In genomic region chr11:97737600-97737999, GRCm38 (mm10) we compare ENCODE assay signal across 24 mouse cellular contexts. TPM values are rescaled to one million over a fixed set of nuclear protein-coding genes. Genes with fewer than 3 reads are reported as not detected.
A peak's percentile ranks its signal among the peaks of the same experiment; 100 is the strongest.
DNase-seq lines count a peak whose midpoint lies in the region; ATAC-seq and TF ChIP-seq lines count a peak whose summit lies in the region.
"Had no signal": no experiment of that assay in that cellular context is flagged by ENCODE, and none has a peak within 500 bp of the region (broad histone marks: within the 10 kb centered on the region; RNA-seq: fewer than 3 reads in every experiment).

No protein-coding gene starts in this region.

- no peak for DNase-seq in forebrain, embryonic 11.5 days (ENCODE audit: low spot score)
- peak; percentile 96 for DNase-seq in liver, adult 2 months (ENCODE audit: extremely low read depth, low read depth, low spot score)
- DNase-seq in liver, embryonic 11.5 days (ENCODE audit: low spot score) = no peak
- DNase-seq in layer of hippocampus, postnatal 14 days (ENCODE audit: low spot score in 2 of 2) = no peak
- no peak for DNase-seq in hindbrain, postnatal 0 days (ENCODE audit: low spot score)
- DNase-seq: adrenal gland, postnatal 36 days; cerebellum, adult 8-10 months; heart, postnatal 14 days; kidney, postnatal 4 days; layer of hippocampus, adult 9-11 months; liver, postnatal 0 days; thymus, postnatal 36 days had no signal

- H3K4me3 ChIP-seq in forebrain, embryonic 11.5 days (ENCODE audit: low read depth, low read length) = no peak overlapping the region
- H3K4me3 ChIP-seq in forebrain, embryonic 12.5 days (replicated peaks) = no peak overlapping the region
- H3K4me3 ChIP-seq in liver, adult 2 months (ENCODE audit: insufficient read depth, low read depth, low read length) = no peak overlapping the region
- no peak overlapping the region for H3K4me3 ChIP-seq in liver, embryonic 11.5 days (ENCODE audit: low read depth, low read length)
- no peak overlapping the region for H3K4me3 ChIP-seq in embryonic facial prominence, embryonic 15.5 days (replicated peaks)
- H3K4me3 ChIP-seq in hindbrain, postnatal 0 days (ENCODE audit: low read length) = no peak overlapping the region
- H3K4me3 ChIP-seq: forebrain, embryonic 13.5 days; hindbrain, embryonic 13.5 days; limb, embryonic 12.5 days; midbrain, embryonic 10.5 days had no signal

- H3K27ac ChIP-seq in forebrain, embryonic 11.5 days (ENCODE audit: low read depth, low read length) = no peak overlapping the region
- H3K27ac ChIP-seq in forebrain, embryonic 12.5 days = no peak overlapping the region
- H3K27ac ChIP-seq in liver, adult 2 months (replicated peaks; ENCODE audit: insufficient read depth, low read depth, low read length) = peak overlapping the region; percentile 67; the same call in 1 of the 2 replicates
- no peak overlapping the region for H3K27ac ChIP-seq in liver, embryonic 11.5 days (ENCODE audit: low read depth, low read length)
- H3K27ac ChIP-seq in embryonic facial prominence, embryonic 15.5 days (replicated peaks) = peak overlapping the region; percentile 34; the same call in 1 of the 2 replicates
- H3K27ac ChIP-seq in hindbrain, postnatal 0 days = no peak overlapping the region; the same call in 1 of the 2 replicates
- H3K27ac ChIP-seq: forebrain, embryonic 13.5 days; hindbrain, embryonic 13.5 days; limb, embryonic 12.5 days; midbrain, embryonic 10.5 days had no signal

- H3K27me3 ChIP-seq in forebrain, embryonic 11.5 days (ENCODE audit: control insufficient read depth, insufficient read depth, low read length) = no peaks in the 10 kb centered on the region
- H3K27me3 ChIP-seq in forebrain, embryonic 12.5 days = no peaks in the 10 kb centered on the region
- H3K27me3 ChIP-seq in liver, adult 2 months (ENCODE audit: control insufficient read depth, insufficient read depth, low read length) = no peaks in the 10 kb centered on the region
- H3K27me3 ChIP-seq in liver, embryonic 11.5 days (replicated peaks; ENCODE audit: control insufficient read depth, insufficient read depth, low read length) = no peaks in the 10 kb centered on the region
- no peaks in the 10 kb centered on the region for H3K27me3 ChIP-seq in embryonic facial prominence, embryonic 15.5 days
- H3K27me3 ChIP-seq in hindbrain, postnatal 0 days (ENCODE audit: insufficient read depth, low read length) = no peaks in the 10 kb centered on the region
- H3K27me3 ChIP-seq: CH12.LX; forebrain, embryonic 13.5 days; hindbrain, embryonic 13.5 days; limb, embryonic 12.5 days had no signal

- WGBS in forebrain, embryonic 11.5 days = 84% methylated on average over 4 of the region's 4 CpGs
- WGBS in forebrain, embryonic 12.5 days = 86% methylated on average over 4 of the region's 4 CpGs
- 14% methylated on average over 4 of the region's 4 CpGs for WGBS in liver, adult 2 months
- WGBS in liver, embryonic 11.5 days = 80% methylated on average over 4 of the region's 4 CpGs
- 42% methylated on average over 4 of the region's 4 CpGs for WGBS in embryonic facial prominence, embryonic 15.5 days
- 51% methylated on average over 4 of the region's 4 CpGs for WGBS in hindbrain, postnatal 0 days

- no peak for ATAC-seq in forebrain, embryonic 11.5 days (replicated peaks; ENCODE audit: low FRiP score)
- no peak for ATAC-seq in forebrain, embryonic 12.5 days (ENCODE audit: low FRiP score)
- ATAC-seq in liver, embryonic 11.5 days (replicated peaks; ENCODE audit: low FRiP score) = no peak
- ATAC-seq in embryonic facial prominence, embryonic 15.5 days (ENCODE audit: insufficient number of reproducible peaks, low FRiP score, low TSS enrichment, low read depth) = no peak
- no peak for ATAC-seq in hindbrain, postnatal 0 days
- ATAC-seq: forebrain, embryonic 13.5 days; liver, postnatal 0 days had no signal

- H3K36me3 ChIP-seq in forebrain, embryonic 11.5 days (ENCODE audit: control insufficient read depth, insufficient read depth, low read length) = no peaks in the 10 kb centered on the region
- no peaks in the 10 kb centered on the region; the same call in 1 of the 2 replicates for H3K36me3 ChIP-seq in forebrain, embryonic 12.5 days (replicated peaks)
- no peaks in the 10 kb centered on the region for H3K36me3 ChIP-seq in liver, adult 2 months (ENCODE audit: control insufficient read depth, insufficient read depth, low read length)
- no peaks in the 10 kb centered on the region for H3K36me3 ChIP-seq in liver, embryonic 11.5 days (ENCODE audit: control insufficient read depth, insufficient read depth, low read length)
- H3K36me3 ChIP-seq in embryonic facial prominence, embryonic 15.5 days = peaks cover 6% of the 10 kb centered on the region; the same call in 1 of the 2 replicates
- H3K36me3 ChIP-seq in hindbrain, postnatal 0 days (ENCODE audit: insufficient read depth, low read length) = no peaks in the 10 kb centered on the region

- 0 out of 2 replicates have a peak overlapping the region, but pooled peaks have one; percentile 16 for H3K9ac ChIP-seq in forebrain, embryonic 11.5 days (ENCODE audit: low read length)
- H3K9ac ChIP-seq in forebrain, embryonic 12.5 days = no peak overlapping the region
- no peak overlapping the region for H3K9ac ChIP-seq in liver, adult 2 months (ENCODE audit: low read depth, low read length)
- no peak overlapping the region for H3K9ac ChIP-seq in liver, embryonic 11.5 days (ENCODE audit: low read depth, low read length)
- H3K9ac ChIP-seq in embryonic facial prominence, embryonic 15.5 days = no peak overlapping the region
- no peak overlapping the region for H3K9ac ChIP-seq in hindbrain, postnatal 0 days (replicated peaks; ENCODE audit: low read length)
- H3K9ac ChIP-seq: forebrain, embryonic 13.5 days; hindbrain, embryonic 13.5 days; limb, embryonic 12.5 days; liver, postnatal 0 days had no signal

- no peak overlapping the region for H3K4me2 ChIP-seq in forebrain, embryonic 11.5 days (ENCODE audit: low read depth, low read length, severe bottlenecking)
- no peak overlapping the region for H3K4me2 ChIP-seq in forebrain, embryonic 12.5 days
- no peak overlapping the region for H3K4me2 ChIP-seq in liver, embryonic 11.5 days
- no peak overlapping the region for H3K4me2 ChIP-seq in embryonic facial prominence, embryonic 15.5 days (replicated peaks)
- H3K4me2 ChIP-seq in hindbrain, postnatal 0 days (ENCODE audit: low read depth, low read length) = no peak overlapping the region
- H3K4me2 ChIP-seq: forebrain, embryonic 13.5 days; heart, embryonic 11.5 days; hindbrain, embryonic 13.5 days; limb, embryonic 12.5 days had no signal

- no peak for TF ChIP-seq CTCF in liver, adult 2 months (IDR thresholded peaks at IDR 0.05; ENCODE audit: low read depth, low read length)
- no peak for TF ChIP-seq CTCF in hindbrain, postnatal 0 days (IDR thresholded peaks at IDR 0.05; ENCODE audit: low read depth)

- no peaks in the 10 kb centered on the region for H3K9me3 ChIP-seq in forebrain, embryonic 11.5 days (ENCODE audit: control insufficient read depth, low read length)
- H3K9me3 ChIP-seq in forebrain, embryonic 12.5 days = no peaks in the 10 kb centered on the region
- no peaks in the 10 kb centered on the region for H3K9me3 ChIP-seq in liver, embryonic 11.5 days (ENCODE audit: control insufficient read depth, low read length)
- H3K9me3 ChIP-seq in embryonic facial prominence, embryonic 15.5 days (replicated peaks) = no peaks in the 10 kb centered on the region
- no peaks in the 10 kb centered on the region for H3K9me3 ChIP-seq in hindbrain, postnatal 0 days (ENCODE audit: low read length)
- H3K9me3 ChIP-seq: forebrain, embryonic 13.5 days; hindbrain, embryonic 13.5 days; midbrain, embryonic 10.5 days had no signal

- TF ChIP-seq POLR2A in liver, adult 2 months (IDR thresholded peaks at IDR 0.05; ENCODE audit: extremely low read depth, insufficient read depth, low read length) = no peak

- H3K4me1 ChIP-seq in forebrain, embryonic 11.5 days (replicated peaks; ENCODE audit: control insufficient read depth, insufficient read depth, low read length) = peaks cover 2% of the 10 kb centered on the region
- H3K4me1 ChIP-seq in forebrain, embryonic 12.5 days = peaks cover 20% of the 10 kb centered on the region
- peaks cover 12% of the 10 kb centered on the region for H3K4me1 ChIP-seq in liver, adult 2 months (ENCODE audit: control insufficient read depth, insufficient read depth, low read length)
- H3K4me1 ChIP-seq in liver, embryonic 11.5 days (replicated peaks; ENCODE audit: control insufficient read depth, insufficient read depth, low read length) = peaks cover 7% of the 10 kb centered on the region; the same call in 1 of the 2 replicates
- H3K4me1 ChIP-seq in embryonic facial prominence, embryonic 15.5 days = peaks cover 40% of the 10 kb centered on the region
- H3K4me1 ChIP-seq in hindbrain, postnatal 0 days (ENCODE audit: insufficient read depth, low read length) = peaks cover 6% of the 10 kb centered on the region

- peaks cover 25% of the 10 kb centered on the region for H3K79me2 ChIP-seq in liver, adult 2 months (ENCODE audit: control insufficient read depth, insufficient read depth, low read length)

RNA-seq across cellular contexts. Expression of gene Pip4k2b, which starts 6.9 kb away (rescaled TPM):
- 1.8 and 1.9 TPM in 2 replicates for polyA plus RNA-seq in forebrain, embryonic 11.5 days (2014; fragmentation: Nextera tagmentation; extraction: Ambion mirVana)
- polyA plus RNA-seq in forebrain, embryonic 12.5 days (2016; fragmentation: Nextera tagmentation; extraction: Ambion mirVana) = 2.7 and 2.8 TPM in 2 replicates
- total RNA-seq in liver, adult 2 months (2014; rRNA removed) = 4.1 and 5.5 TPM in 2 replicates
- 10.8 and 11.0 TPM in 2 replicates for polyA plus RNA-seq in liver, adult 2 months (2012; rRNA removed)
- 0.95 and 1.7 TPM in 2 replicates for polyA plus RNA-seq in liver, embryonic 11.5 days (2014; fragmentation: Nextera tagmentation; extraction: Ambion mirVana)
- polyA plus RNA-seq in embryonic facial prominence, embryonic 15.5 days (2015; fragmentation: Nextera tagmentation; extraction: Ambion mirVana) = 1.7 and 2.0 TPM in 2 replicates
- 100 to 1,000 TPM; 115 to 118 TPM for total RNA-seq in layer of hippocampus, postnatal 14 days (2021)
- total RNA-seq in hindbrain, postnatal 0 days (2014; rRNA removed) = 127 TPM in 2 replicates
- polyA plus RNA-seq in hindbrain, postnatal 0 days (2015; fragmentation: Nextera tagmentation; extraction: Ambion mirVana) = 4.3 and 5.1 TPM in 2 replicates

RNA-seq across cellular contexts. Expression of gene Cwc25, which starts 28.8 kb away (rescaled TPM):
- polyA plus RNA-seq in forebrain, embryonic 11.5 days (2014; fragmentation: Nextera tagmentation; extraction: Ambion mirVana) = 16.3 and 19.5 TPM in 2 replicates
- 21.5 and 22.4 TPM in 2 replicates for polyA plus RNA-seq in forebrain, embryonic 12.5 days (2016; fragmentation: Nextera tagmentation; extraction: Ambion mirVana)
- 5.8 and 6.8 TPM in 2 replicates for total RNA-seq in liver, adult 2 months (2014; rRNA removed)
- polyA plus RNA-seq in liver, adult 2 months (2012; rRNA removed) = 6.2 and 6.3 TPM in 2 replicates
- polyA plus RNA-seq in liver, embryonic 11.5 days (2014; fragmentation: Nextera tagmentation; extraction: Ambion mirVana) = 12.9 and 13.1 TPM in 2 replicates
- 18.0 and 20.7 TPM in 2 replicates for polyA plus RNA-seq in embryonic facial prominence, embryonic 15.5 days (2015; fragmentation: Nextera tagmentation; extraction: Ambion mirVana)
- 10 to 100 TPM; 21.3 to 21.4 TPM for total RNA-seq in layer of hippocampus, postnatal 14 days (2021)
- total RNA-seq in hindbrain, postnatal 0 days (2014; rRNA removed) = 13.3 and 14.2 TPM in 2 replicates
- 11.9 and 12.9 TPM in 2 replicates for polyA plus RNA-seq in hindbrain, postnatal 0 days (2015; fragmentation: Nextera tagmentation; extraction: Ambion mirVana)

RNA-seq across cellular contexts. Expression of gene Psmb3, which starts 34.4 kb away (rescaled TPM):
- 463 and 510 TPM in 2 replicates for polyA plus RNA-seq in forebrain, embryonic 11.5 days (2014; fragmentation: Nextera tagmentation; extraction: Ambion mirVana)
- 457 TPM in 2 replicates for polyA plus RNA-seq in forebrain, embryonic 12.5 days (2016; fragmentation: Nextera tagmentation; extraction: Ambion mirVana)
- 281 and 313 TPM in 2 replicates for total RNA-seq in liver, adult 2 months (2014; rRNA removed)
- polyA plus RNA-seq in liver, adult 2 months (2012; rRNA removed) = 299 and 334 TPM in 2 replicates
- 558 and 561 TPM in 2 replicates for polyA plus RNA-seq in liver, embryonic 11.5 days (2014; fragmentation: Nextera tagmentation; extraction: Ambion mirVana)
- 440 and 475 TPM in 2 replicates for polyA plus RNA-seq in embryonic facial prominence, embryonic 15.5 days (2015; fragmentation: Nextera tagmentation; extraction: Ambion mirVana)
- total RNA-seq in layer of hippocampus, postnatal 14 days (2021) = 100 to 1,000 TPM; 140 to 149 TPM
- total RNA-seq in hindbrain, postnatal 0 days (2014; rRNA removed) = 453 and 498 TPM in 2 replicates
- polyA plus RNA-seq in hindbrain, postnatal 0 days (2015; fragmentation: Nextera tagmentation; extraction: Ambion mirVana) = 499 and 523 TPM in 2 replicates

RNA-seq across cellular contexts. Expression of gene Pcgf2, which starts 37.3 kb away (rescaled TPM):
- 24.2 and 25.9 TPM in 2 replicates for polyA plus RNA-seq in forebrain, embryonic 11.5 days (2014; fragmentation: Nextera tagmentation; extraction: Ambion mirVana)
- polyA plus RNA-seq in forebrain, embryonic 12.5 days (2016; fragmentation: Nextera tagmentation; extraction: Ambion mirVana) = 24.2 TPM in 2 replicates
- 0.34 and 0.37 TPM in 2 replicates for total RNA-seq in liver, adult 2 months (2014; rRNA removed)
- 5.6 and 12.0 TPM in 2 replicates for polyA plus RNA-seq in liver, adult 2 months (2012; rRNA removed)
- polyA plus RNA-seq in liver, embryonic 11.5 days (2014; fragmentation: Nextera tagmentation; extraction: Ambion mirVana) = 10.3 and 13.2 TPM in 2 replicates
- polyA plus RNA-seq in embryonic facial prominence, embryonic 15.5 days (2015; fragmentation: Nextera tagmentation; extraction: Ambion mirVana) = 12.0 and 12.6 TPM in 2 replicates
- 10 to 100 TPM; 29.9 to 32.7 TPM for total RNA-seq in layer of hippocampus, postnatal 14 days (2021)
- 11.3 and 18.0 TPM in 2 replicates for total RNA-seq in hindbrain, postnatal 0 days (2014; rRNA removed)
- polyA plus RNA-seq in hindbrain, postnatal 0 days (2015; fragmentation: Nextera tagmentation; extraction: Ambion mirVana) = 13.3 and 14.8 TPM in 2 replicates

RNA-seq across cellular contexts. Expression of gene 1700001P01Rik, which starts 38.1 kb away (rescaled TPM):
- 0.44 TPM in 1 of 2 replicates, not detected in the other for polyA plus RNA-seq in forebrain, embryonic 11.5 days (2014; fragmentation: Nextera tagmentation; extraction: Ambion mirVana)
- polyA plus RNA-seq in forebrain, embryonic 12.5 days (2016; fragmentation: Nextera tagmentation; extraction: Ambion mirVana) = 0.55 and 1.0 TPM in 2 replicates
- not detected in 2 replicates for total RNA-seq in liver, adult 2 months (2014; rRNA removed)
- not detected in 2 replicates for polyA plus RNA-seq in liver, adult 2 months (2012; rRNA removed)
- 0.64 TPM in 1 of 2 replicates, not detected in the other for polyA plus RNA-seq in liver, embryonic 11.5 days (2014; fragmentation: Nextera tagmentation; extraction: Ambion mirVana)
- polyA plus RNA-seq in embryonic facial prominence, embryonic 15.5 days (2015; fragmentation: Nextera tagmentation; extraction: Ambion mirVana) = 0.95 TPM in 1 of 2 replicates, not detected in the other
- total RNA-seq in layer of hippocampus, postnatal 14 days (2021) = 1 to 10 TPM in 1 of 2 experiments, under 1 TPM in 1; 0.58 to 2.0 TPM
- total RNA-seq in hindbrain, postnatal 0 days (2014; rRNA removed) = not detected in 2 replicates
- polyA plus RNA-seq in hindbrain, postnatal 0 days (2015; fragmentation: Nextera tagmentation; extraction: Ambion mirVana) = not detected in 2 replicates
- total RNA-seq: adrenal gland, postnatal 36 days; common myeloid progenitor, adult 5-6 weeks; granulocyte monocyte progenitor cell, adult 5-6 weeks had no signal
- polyA plus RNA-seq: embryonic facial prominence, embryonic 11.5 days; heart, embryonic 11.5 days; kidney, embryonic 14.5 days; limb, embryonic 12.5 days; liver, postnatal 0 days had no signal

Comparison
In these comparisons a context has a peak if more than half of its experiments do, and no peak if none do; other contexts are left out.
1. H3K27ac ChIP-seq: peak in liver, adult 2 months (single experiment) and embryonic facial prominence, embryonic 15.5 days (single experiment); none in forebrain, embryonic 11.5 days (single experiment), forebrain, embryonic 12.5 days (single experiment), liver, embryonic 11.5 days (single experiment) and hindbrain, postnatal 0 days (single experiment).